Mouse (Mus musculus): Measurements from ENCODE around the gene Sdc3.

- no peak for TF ChIP-seq CTCF (IDR thresholded peaks at IDR 0.05; ENCODE audit: control insufficient read depth, insufficient read depth, low read length)
- no peak for TF ChIP-seq POLR2A (IDR thresholded peaks at IDR 0.05; ENCODE audit: borderline replicate concordance, control insufficient read depth, low read depth, low read length)
These were observed 32.5 kb upstream of the Sdc3 start for GRCm38 (mm10) chr4:130759875-130760274.

All from bone marrow, adult 2 months (tissue).